Mouse (Mus musculus) lung, postnatal 14 days (tissue): ENCODE data around the gene Gucy2c.

ENCODE experiments used
- DNase-seq: peaks from one replicate; pipeline ENCODE4 v3.0.0; 2021

The Gucy2c gene

DNA sequence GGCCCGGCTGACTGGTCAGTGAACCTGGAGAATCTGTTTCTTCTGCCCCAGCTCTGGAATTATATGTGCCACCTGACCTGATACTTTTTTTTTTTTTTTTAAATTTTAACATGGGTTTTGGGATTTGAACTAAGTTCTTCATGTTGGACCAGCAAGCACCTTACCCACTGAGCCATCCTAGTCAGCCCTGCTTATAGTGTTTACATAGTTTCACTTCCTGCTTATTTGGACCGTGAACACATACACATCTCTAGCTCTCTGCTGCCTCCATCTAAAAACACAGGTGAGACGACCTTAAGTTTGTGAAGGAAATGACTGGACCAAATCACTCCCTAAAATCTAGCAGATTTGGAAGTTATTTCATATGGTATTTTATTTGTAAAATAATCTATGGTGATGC is 58.4 kb downstream of the Gucy2c start:
- DNase-seq, result no peak

DNA sequence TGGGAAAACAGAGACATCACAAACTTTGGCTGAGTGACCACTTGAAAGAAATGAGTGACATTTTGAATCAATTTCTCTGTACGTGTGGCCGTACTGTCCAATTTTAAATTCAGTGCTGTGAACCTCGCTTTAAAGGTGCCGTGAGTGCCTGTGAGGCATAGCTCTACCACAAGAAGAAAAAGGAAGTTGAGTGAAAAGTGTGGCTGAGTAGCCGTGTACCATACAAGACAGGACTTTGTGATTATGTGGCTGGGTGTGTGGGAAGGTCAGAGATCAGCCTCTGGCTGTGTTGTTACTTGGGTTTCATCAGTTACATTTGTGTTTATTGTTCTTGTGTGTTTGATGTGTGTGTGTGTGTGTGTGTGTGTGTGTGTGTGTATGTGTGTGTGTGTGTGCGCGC is 59.0 kb downstream of the Gucy2c start:
- DNase-seq, result no peak

DNA sequence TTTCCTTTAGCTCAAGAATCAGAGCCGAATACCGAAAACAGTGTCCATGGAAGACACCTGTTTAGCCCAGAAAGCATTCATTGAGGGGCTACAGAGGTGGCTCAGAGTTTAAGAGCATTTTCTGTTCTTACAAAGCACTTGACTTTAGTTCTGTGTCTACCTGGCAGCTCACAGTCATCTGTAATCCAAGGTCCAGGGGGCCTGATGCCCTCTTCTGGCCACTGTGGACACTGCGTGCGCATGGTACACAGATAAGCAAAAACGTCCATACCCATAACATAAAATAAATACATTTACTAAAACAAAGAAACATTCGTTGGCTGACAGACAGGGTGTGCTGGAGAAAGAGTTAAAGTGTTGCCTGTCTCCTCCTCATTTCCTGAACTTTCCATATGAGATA is 59.6 kb downstream of the Gucy2c start:
- DNase-seq, result peak; percentile 76

DNA sequence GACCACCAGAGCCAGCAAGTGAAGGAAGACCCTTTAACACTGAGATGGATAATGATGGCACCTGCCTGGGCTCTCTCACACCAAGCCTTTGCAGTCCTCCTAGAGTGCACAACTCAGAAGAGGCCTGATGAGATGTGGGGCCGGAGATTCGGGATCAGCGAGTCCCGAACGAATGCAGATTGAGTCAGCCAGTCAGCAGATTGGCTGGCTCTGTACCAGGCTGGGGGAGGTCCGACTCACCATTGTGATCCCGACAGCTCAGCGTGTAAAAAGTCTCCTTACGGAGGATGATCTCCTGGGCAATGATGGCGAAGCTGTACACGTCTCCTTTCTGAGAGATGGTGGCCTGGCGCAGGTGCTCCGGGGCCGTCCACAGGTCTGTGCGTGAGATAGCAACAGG is 61.1 kb downstream of the Gucy2c start:
- no peak for DNase-seq

DNA sequence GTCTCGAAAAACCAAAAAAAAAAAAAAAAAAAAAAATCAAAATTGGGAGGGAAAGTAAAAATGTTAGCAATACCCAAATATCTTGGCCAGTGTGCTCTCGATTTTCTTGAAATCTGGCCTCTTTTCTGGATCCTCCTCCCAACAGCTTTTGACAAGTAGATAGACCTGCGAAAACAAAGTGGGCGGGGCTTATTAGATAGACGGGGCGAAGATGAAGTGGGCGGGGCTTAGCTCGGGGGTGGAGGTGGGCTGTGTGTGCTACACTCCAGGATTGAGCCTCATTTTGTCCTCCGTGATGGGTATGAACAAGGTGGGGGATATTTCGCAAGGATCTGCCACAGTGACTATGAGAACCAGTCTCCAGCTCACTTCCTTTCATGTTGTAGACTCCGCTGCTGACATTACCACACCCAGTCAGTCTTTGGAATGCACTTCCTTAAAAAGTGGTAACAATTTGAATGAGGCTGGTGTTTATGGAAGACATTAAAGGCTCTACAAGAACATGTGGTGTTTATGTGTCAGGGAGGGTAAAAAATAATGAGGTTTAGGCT is 65.6 kb downstream of the Gucy2c start:
- DNase-seq, result no peak

DNA sequence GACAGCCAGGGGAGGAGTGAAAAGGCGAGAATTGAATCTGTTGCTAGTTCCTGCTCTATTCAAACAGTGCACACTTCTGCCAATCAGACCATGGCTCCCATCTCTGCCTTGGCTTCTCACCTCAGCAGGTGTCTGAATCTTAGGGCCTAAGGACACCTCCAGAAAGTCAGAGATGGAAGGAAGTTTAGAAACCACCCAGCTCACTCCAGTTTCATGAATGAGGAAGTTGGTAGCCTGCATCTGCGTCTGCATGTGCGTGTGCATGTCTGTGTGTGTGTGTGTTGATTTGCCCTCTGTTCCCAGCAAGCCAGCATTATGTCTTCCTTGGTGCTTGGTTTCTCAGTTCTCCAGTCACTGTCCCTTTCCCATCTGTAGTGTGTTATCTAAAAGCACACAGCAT is 67.5 kb downstream of the Gucy2c start:
- DNase-seq, result no peak

DNA sequence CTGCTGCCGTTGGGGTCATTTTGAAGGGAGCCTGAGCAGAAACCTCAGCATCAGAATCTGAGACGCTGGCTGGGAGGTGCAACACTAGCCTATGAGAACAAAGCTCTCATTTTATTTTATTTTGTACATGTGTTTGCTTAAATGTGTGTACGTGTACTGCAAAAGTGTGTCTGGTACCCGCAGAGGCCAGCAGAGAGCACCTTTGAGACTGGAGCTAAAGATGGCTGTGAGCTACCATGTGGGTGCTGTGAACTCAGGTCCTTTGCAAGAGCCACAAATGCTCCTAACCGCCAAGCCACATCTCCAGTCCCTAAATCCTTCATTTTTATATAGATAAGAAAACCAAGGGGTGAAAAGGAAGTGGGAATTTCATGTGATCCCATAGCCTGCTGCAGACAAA is 71.2 kb downstream of the Gucy2c start:
- DNase-seq, result no peak

DNA sequence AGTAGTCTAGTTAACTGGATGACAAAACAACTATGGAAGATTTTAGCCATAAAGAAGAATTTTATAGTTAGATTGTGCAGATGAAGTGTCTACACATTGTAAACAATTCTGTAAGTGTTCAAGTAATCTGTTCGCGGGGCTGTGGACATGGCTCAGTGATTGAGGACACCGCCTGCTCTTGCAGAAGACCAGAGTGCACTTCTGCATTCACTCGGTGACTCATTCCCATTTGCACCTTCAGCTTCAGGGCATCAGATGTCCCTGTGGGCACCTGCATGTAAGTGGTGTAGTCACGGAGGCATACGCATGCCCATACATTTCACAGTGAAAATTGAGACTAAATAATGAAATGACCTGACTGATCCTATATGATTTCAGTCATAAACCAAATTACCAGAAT is 73.0 kb downstream of the Gucy2c start:
- DNase-seq, result no peak

DNA sequence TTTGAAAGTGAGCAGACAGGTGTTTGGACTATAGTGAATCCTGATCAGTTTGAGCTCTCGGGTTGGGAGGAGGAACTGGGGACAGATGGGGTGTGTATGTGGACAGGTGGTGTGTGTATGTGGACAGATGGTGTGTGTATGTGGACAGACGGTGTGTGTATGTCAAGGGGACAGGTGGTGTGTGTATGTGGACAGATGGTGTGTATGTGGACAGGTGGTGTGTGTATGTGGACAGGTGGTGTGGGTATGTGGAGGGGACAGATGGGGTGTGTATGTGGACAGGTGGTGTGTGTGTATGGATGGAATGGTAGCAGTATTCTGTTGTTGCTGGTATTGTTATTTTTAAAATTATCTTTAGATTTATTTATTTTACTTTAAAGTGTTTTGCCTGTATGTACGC is 79.7 kb downstream of the Gucy2c start:
- DNase-seq, result no peak

DNA sequence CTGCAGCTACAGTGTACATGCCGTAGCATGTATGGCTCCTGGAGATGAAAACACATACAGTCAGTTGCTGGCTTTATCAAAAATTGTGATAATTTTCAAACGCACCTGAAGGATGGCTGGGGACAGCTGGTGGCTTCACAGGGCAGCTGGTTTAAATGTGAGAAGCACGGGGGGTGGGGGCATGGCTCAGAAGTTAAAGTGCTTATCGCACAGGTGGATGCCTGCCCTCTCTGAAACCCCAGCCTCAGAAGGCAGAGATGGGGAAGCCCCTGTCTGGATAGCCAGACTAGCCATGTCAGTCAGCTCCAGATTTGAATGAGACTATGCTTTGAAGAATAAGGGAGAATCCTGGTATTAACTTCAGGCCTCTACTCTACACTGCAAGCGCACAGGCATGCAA is 80.4 kb downstream of the Gucy2c start:
- DNase-seq, result no peak

DNA sequence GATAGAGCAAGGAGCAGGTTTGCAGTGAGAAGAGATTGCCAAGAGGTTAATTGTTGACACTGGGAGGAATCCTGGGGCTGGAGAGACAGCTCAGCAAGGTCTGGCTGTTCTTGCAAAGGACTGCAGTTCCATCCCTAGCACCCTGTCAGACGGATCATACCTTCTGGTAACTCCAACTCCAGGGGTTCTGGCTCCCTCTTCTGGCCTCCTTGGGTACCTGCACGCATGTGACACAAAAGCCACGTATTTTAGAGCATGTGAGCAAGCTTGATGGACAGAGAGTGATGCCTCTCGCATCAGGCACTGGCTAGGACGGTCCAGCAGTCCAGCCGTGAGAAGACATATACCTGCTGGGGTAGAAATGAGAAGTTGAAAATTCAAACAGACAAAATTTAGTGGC is 90.3 kb downstream of the Gucy2c start:
- DNase-seq, result no peak

DNA sequence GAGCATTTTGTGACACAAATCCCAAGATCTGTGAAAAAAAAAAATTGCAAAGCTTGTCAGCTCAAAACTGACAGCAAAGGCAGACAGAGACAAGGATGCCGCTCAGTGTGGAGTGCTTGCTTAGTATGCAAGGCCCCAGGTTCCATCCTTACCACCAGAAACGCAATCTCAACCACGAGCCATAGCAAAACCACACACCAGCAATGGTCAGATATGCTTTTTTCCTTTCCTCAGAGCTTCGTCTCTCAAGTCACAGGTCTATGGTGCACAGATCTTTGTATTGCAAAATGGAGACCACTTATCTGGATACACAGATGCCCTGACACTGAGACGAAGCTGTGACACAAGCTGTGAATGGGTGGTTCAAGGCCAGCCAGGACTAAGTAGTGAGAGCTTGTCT is 91.0 kb downstream of the Gucy2c start:
- no peak for DNase-seq

DNA sequence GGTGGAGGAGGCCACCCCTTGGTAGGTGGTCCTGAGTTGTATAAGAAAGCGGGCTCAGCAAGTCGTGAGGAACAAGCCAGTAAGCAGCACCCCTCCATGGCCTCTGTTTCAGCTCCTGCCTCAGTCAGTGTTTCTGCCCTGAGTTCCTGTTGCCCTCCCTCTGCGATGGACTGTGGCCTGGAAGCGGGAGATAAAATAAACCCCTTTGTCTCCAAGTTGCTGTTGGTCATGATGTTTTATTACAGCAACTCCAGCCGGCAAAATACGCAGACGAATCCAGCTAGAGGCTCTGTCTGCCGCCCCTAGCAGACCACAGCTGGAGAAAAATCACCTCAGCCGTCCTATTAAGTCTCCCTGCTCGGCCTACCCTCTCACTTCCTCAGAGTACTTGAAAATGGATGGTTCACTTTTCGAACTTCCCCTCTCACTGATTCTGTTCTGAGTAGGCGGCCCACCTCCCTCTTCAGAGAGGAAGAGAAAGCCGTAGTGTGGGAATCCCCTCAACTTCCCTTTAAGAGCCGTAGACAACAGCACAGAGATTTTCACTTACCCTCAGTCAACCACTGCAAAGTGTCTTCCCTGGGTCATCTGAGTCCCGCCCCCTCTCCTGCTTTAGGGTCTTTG is 91.7 kb downstream of the Gucy2c start:
- no peak for DNase-seq

DNA sequence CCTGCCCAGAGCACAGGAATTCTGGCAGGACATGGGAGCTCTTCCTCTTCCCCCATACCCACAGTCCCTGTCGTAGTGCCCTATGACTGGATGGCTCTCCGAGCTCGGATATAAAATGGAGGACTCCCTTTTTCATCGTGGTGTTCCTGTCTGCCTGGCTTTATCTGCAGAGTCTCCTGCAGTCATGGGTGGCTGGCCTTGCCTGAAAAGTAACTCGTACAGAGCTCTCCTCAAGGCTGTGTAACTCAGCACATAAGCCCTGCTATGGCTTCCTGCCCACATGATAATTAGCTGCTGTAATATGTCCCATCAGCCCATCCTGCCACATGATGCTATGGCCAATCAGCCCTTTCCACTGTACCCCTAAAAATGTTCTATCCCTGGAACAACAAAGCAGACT is 96.1 kb downstream of the Gucy2c start:
- DNase-seq, result no peak

DNA sequence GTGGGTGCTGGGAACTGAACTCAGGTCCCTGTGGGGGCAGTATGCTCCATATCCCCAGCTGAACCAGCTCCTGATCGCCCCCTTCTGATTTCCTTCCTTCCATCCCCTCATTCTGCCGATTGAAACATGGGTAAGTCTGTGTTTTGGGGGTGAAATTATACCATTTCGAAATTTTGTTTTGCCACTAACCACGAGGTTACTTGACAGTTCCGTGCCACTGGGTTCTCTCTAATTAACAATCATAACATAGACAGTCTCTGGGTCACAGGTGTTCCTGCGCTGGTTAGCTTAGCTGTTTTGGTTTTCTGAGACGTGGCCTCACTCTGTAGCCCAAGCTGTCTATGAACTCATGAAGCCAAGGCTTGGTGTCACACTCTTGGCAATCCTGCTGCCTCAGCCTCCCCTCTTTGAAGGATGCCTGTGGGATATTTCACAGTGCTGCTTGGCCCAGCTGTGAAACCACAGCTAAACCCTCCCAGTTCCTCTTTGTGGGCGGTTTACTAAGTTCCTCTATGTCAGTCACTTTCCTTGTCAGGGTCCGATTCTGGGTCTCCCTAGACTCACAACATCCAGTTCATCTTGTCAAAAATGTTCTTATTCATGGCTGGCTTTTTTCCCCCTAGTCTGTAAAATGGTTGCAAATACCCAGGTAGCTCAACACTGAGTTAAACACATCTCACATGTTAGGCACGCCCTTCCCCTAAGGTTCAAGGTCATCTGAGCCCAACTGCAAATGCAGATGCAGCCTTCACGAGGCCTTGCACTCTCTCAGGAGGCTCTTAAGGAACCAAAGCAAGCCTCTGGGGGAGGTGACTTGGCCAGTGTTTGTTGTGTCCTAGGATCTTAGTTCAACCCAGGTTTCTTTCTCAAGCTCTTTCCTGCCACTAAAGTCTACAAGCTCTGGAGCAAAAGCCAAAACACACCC is 97.9 kb downstream of the Gucy2c start:
- no peak for DNase-seq

DNA sequence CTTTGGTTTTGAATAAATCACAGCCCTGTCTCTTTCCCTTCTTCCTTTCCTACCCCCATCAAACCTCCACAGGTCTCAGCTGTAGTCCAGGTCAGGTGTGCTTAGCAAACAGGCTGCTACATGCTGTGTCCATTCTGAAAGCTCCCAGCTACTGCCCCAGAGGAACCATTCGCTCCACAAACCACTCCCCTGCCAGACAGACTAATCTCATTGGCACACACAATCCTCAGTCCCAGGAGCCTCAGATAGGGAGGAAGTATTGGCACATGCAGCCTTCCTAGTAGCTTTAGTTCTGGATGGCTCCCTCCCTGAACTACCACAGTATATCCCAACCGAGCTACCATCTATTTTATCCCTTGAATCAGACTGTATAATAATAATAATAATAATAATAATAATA is 102.2 kb downstream of the Gucy2c start:
- no peak for DNase-seq

DNA sequence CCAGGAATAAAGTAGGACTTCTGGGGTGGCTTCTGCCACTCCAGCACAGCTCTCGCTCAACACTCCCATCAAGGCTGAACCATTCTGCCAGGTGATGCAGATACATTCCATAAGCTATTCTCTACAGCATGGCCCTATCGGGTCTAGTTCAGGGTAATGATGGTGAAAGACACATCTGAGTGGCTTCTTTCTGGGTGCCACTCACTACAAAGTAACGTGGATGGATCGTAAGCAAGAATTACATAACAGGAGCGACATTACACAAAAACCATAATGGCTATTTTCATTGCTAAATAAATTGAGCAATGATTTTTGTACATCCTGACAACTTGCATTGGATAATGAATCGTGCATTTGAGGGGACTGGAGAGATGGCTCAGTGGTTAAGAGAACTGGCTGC is 106.6 kb downstream of the Gucy2c start:
- DNase-seq, result no peak

DNA sequence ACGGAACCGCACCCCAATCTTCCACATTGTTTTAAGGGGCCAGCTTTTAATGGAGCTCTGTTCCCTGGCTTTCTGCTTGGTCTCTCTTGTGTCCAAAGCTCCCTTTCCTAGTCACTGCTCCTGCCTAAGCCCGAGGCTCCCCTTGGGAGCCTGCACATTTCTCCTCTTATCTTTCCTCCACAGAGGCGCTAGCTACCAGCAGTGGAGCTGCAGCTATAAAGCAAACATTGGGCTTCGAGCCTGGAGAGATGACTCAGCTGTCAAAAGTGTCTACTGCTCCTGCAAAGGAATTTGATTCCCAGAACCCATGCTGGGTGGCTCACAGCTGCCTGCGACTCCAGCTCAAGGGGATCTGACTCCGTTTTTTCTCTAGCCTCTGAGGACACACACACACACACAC is 109.1 kb downstream of the Gucy2c start:
- DNase-seq, result peak; percentile 65

DNA sequence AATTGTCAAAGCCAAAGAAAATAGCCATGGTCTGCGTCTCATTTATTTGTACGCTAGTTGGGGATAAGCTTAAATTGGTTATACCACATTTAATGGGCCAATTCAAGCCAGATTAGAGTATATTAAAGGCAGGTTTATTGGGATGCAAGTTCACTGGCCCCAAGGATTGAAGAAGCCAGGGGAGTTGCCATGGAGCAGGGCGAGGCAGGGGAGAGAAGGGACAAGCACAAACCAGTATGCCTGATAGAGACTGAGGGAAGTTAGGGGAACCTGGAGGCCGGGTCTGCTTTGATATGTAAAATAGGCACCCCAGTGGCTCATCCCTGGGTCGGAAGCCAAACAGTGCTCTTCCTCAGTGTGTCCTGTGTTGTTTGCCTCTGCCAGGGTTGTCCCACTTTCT is 112.3 kb downstream of the Gucy2c start:
- DNase-seq, result no peak

DNA sequence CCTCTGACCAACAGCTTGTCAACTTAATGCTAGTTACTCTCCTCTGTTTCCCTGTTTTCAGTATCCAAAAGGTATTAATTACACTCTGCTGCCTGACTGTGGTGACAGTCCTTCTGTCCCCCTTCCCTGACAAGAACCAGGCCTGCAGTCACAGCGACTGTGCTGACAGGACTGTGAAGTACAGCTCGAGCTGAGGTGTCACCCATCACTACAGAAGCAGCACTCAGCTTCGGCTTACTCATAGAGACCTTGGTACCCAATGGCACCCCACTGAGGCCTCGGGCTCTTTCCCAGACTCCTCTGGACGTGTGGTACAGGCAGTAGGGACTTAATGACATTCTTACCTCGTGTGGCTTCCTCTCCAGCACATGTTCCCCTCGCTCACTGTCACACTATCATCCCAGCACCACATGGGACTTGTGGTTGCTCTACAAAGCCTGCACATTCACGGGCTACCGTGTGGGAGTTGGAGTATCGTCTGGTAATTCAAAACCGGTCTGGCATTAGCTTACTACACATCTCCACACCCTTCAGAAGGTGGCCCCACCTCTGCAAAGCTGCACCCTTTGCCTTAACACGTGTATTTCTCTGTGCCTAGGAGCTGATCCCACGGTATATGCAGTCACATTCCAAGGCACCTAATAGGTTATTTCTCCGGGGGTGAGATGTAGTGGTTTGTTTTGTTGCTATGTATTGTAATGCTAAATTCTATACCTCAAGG is 113.1 kb downstream of the Gucy2c start:
- DNase-seq, result no peak

DNA sequence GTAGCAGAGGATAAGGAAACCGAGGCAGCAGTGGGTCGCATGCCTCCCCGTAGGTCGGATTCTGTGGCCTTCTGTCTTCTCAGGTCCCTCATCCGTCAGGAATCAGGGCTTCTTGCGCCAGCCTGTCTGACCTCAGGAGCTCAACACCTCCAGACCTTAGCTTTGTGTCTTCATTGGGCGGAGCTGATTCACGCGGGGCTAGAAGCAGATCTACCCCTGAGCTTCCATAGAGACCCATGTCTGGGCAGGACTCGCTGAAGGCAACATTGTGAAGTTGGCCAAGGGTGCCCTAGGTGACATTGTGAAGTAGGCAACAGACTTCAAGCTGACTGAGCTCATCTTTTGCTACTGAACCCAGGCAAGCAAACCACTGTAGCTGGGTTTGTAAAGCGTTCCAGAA is 119.5 kb downstream of the Gucy2c start:
- DNase-seq, result no peak

DNA sequence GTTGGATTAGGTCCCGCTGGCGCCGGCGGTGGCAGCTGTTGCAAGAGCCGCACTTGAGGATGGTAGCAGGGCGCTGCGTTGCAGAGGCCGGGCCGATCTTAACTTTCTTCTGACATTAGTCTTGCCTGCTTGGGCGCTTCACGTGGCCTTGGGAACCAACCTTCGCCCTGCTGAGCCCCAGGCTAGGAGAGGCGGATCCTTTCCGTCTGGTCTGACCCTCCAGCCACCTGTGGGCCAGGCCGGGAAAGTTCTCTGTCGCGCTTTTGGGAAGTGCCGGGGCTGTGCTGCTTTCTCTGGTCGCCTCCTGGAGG is 119.9 kb downstream of the Gucy2c start, which contains the start of gene Plbd1:
Gene Plbd1 (minus strand): TSS at position 223 of the 311 bp plus-strand sequence.
- peak; percentile 72 for DNase-seq

DNA sequence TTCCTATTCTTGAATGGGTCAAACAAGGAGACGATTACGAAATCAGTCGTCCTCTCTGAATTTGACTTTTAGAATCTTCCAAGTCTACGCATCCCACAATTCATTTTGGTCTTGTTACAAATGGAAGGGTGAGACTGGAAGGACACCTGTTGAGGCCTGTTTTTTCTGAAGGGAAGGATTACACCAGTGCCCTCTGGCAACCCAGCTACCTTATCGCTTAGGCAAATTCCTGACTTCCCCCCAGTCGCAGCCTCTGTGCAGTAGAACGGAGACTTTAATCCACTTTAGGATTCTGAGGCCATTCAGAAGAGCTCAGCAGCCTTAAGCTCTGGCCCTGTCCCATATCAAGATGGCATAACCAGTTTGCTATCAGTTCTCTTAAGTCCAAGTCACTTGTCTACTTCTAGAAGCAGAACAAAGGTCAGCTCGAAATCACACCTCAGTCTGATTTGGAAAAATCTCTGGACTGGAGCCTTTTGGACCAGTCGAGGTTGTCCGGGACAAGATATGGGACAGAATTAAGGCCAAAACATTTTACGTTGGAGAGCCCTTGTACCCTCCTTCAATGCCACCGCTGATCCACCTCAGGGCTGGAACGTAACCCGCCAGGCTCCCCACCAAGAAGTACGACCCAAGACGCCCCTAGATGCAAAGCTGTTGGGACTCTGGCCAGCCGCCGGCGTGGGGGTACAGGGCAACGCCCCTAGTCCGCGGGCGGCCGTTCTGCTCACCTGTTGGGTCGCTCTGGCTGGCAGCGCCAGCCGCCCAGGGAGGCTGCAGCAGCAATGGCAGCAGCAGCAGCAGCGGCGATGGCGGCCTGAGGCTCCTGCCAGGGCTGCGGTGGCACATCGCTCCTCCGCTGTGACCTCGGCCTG is 120.5 kb downstream of the Gucy2c start:
- DNase-seq, result no peak
